Mouse (Mus musculus): ENCODE results near the gene Areg.

The Areg gene

DNA sequence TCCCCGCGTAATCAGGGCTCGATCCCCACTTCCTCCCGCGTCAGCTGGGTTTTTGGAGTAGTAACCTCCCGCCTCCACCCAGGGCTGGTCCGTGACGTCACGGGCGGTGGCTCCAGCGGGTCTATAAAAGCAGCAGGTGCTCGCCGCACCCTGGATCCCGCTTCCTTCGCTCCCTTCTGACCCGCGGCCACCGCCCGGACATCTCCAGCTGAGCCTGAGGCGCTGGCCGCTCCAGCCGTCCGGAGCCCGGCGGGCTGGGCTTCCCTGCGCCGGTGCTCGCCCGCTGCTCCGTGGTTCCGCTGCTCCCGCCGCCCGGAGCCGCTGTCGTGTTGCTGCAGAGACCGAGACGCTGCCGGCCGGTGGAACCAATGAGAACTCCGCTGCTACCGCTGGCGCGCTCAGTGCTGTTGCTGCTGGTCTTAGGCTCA is at the start of gene Areg:
TSS of gene Areg (plus strand) at position 154 of the 428 bp plus-strand sequence.
- peak; percentile 25 to 29 for DNase-seq (ENCODE audit: low spot score in 2 of 2)

DNA sequence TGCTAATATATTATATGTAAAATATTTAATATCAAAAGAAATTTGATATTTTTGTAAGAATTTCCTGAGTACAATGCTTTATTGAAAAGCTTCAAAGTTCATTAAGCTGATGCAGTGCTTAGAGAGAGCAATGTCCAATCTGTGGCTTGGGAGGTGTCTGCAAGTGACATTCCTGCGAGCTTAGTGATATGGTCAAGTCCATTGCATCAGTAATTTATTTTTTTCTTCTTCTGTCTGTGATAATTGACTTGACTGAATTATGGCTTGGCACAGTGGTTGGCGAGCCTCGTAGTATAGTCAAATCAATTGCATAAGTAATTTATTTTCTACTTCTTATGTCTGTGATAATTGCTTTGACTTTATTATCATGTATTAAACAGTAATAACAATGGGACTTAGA is 49.1 kb upstream of the Areg start:
- DNase-seq (ENCODE audit: low spot score in 2 of 2): no peak

DNA sequence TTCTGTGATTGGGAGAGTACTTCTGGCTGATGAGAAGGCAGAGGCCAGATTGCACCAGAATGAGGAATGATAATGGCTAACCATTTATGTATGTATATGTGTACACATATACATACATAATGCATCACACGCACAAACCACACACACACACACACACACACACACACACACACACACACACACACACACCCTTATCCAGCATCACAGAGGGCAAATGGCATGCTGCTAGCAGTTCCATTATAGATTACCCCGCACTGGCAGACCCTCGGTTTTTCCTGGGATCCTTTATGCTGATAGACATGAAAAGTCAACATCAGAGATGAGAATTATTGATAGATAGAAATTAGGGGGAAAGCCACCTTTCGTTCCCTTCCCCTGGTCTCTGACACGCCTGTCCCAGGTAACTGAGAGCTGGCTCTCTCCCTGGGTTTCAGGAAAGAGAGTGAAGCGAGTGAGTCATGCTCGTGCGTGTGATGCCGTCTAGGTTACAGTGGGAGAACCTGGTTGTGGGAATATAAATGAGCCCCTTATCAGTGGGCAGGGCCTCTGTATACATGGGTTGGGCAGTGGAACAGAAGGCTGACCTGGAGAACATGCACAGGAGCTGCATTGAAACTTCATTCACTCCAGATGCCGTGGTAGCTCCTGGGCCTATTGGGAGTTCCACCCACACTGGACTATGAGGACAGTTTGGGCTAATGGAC is 41.3 kb upstream of the Areg start:
- no peak for DNase-seq (ENCODE audit: low spot score in 2 of 2)

GRCm38 (mm10) chr5:91101742-91102141 is 37.7 kb upstream of the Areg start:
- DNase-seq (ENCODE audit: low spot score in 2 of 2): no peak

GRCm38 (mm10) chr5:91103943-91104665 is 35.3 kb upstream of the Areg start:
- DNase-seq (ENCODE audit: low spot score in 2 of 2): peak; percentile 34 to 77

- no peak for DNase-seq (ENCODE audit: low spot score in 2 of 2)
Observed at GRCm38 (mm10) chr5:91106248-91106647, 33.2 kb upstream of the Areg start.

- DNase-seq (ENCODE audit: low spot score in 2 of 2): no peak
Observed at GRCm38 (mm10) chr5:91110023-91110670, 29.3 kb upstream of the Areg start.

DNA sequence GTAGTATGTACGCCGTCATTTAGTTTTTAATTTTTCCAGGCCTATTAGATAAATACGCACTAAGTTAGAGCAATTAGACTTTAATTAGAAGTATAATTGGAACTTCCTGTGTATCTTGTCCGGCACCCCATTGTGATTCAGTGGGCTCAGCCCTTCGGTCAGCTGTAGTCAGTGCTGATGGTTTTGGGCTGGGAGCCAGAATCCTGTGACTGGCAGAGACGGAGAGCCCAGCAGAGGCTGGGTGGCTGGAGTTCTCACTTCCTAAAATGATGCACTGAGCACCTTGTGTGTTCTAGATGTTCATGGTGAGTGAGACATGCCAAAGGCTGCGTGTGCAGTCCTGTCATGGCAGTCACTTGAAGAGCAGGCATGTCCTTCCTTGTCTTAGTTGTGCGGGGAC is 28.4 kb upstream of the Areg start:
- peak in 1 of 2 experiments; percentile 13 for DNase-seq (ENCODE audit: low spot score in 2 of 2)

DNA sequence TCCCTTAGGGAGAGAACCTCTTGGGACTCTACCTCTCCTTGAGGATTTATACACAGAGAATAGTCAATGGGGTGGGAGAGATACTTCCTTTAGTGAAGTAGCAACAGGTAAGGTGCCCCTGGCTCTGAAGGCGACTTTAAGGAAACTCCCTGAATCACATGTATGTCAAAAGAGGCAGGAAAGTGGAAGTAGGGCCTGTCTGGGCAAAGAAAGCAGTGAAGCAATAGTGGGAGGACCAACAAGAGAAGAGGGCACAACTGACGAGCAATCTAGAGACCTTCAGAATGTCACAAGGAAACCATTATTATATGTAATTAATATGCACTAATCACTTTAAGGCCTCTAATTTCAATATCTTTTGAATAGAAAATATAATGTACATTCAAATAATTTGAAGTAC is 25.4 kb upstream of the Areg start:
- DNase-seq (ENCODE audit: low spot score in 2 of 2): no peak

GRCm38 (mm10) chr5:91114574-91114973 is 24.8 kb upstream of the Areg start:
- DNase-seq (ENCODE audit: low spot score in 2 of 2): no peak

GRCm38 (mm10) chr5:91118618-91119017 is 20.8 kb upstream of the Areg start:
- no peak for DNase-seq (ENCODE audit: low spot score in 2 of 2)

GRCm38 (mm10) chr5:91123404-91123803 is 16.0 kb upstream of the Areg start:
- DNase-seq (ENCODE audit: low spot score in 2 of 2): no peak

DNA sequence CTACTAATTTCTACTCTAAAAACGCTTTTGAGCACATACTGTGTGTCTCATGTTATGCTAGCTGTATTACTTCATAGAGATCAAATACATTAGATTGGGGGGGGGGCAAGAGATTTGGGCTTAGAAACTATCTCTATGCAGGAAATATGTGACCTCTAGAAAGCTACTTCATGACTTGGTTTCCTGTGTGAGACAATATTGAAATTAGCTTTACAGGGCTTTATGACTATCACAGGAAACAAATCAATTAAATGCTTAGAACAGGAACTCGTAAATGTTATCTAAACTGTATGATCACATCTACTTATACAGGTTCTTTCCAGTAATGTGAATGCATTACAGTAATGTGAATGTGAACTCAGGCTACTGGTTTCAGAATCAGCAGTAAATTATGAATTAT is 15.3 kb upstream of the Areg start:
- no peak for DNase-seq (ENCODE audit: low spot score in 2 of 2)

- no peak for DNase-seq (ENCODE audit: low spot score in 2 of 2)
Observed at GRCm38 (mm10) chr5:91126623-91127022, 12.8 kb upstream of the Areg start.

- no peak for DNase-seq (ENCODE audit: low spot score in 2 of 2)
Observed at GRCm38 (mm10) chr5:91134961-91135360, 4.4 kb upstream of the Areg start.

GRCm38 (mm10) chr5:91138970-91139369 is 429 bp upstream of the Areg start:
- no peak for DNase-seq (ENCODE audit: low spot score in 2 of 2)

GRCm38 (mm10) chr5:91140896-91141448 is 1.6 kb downstream of the Areg start:
- no peak for DNase-seq (ENCODE audit: low spot score in 2 of 2)

- no peak for DNase-seq (ENCODE audit: low spot score in 2 of 2)
Observed at GRCm38 (mm10) chr5:91144971-91145370, 5.6 kb downstream of the Areg start.

GRCm38 (mm10) chr5:91147001-91147400 is 7.6 kb downstream of the Areg start:
- DNase-seq (ENCODE audit: low spot score in 2 of 2): no peak

GRCm38 (mm10) chr5:91148054-91148453 is 8.7 kb downstream of the Areg start:
- DNase-seq (ENCODE audit: low spot score in 2 of 2): no peak

- no peak for DNase-seq (ENCODE audit: low spot score in 2 of 2)
Observed at GRCm38 (mm10) chr5:91156677-91157076, 17.3 kb downstream of the Areg start.

DNA sequence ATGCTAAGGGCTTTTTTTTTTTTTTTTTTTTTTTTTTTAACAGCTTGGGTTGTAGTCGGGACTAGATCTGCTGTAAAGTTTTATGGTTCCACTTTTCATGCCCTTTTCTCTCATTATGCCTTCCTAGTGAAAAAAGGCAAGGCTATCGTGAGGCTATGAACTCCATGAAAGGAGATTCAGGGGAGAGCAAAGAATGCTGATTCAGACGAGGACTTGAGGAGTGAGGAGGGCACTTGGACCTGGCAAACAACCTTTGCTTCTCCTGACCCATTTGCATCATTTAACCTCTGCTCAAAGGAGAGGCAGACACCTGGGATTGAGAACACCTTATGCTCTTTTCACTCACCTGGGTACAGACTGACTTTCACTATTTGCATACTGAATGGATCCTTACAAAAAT is 17.8 kb downstream of the Areg start:
- DNase-seq (ENCODE audit: low spot score in 2 of 2): no peak

Data from cerebellum, postnatal 4 days (tissue).